Mouse (Mus musculus): Measurements from ENCODE around the gene Pip4p1.
"Not testable (repeated sequence)": the region's sequence is repeated elsewhere in the genome, so short reads cannot be mapped to it uniquely, and the experiment has no call there.

The Pip4p1 gene

DNA sequence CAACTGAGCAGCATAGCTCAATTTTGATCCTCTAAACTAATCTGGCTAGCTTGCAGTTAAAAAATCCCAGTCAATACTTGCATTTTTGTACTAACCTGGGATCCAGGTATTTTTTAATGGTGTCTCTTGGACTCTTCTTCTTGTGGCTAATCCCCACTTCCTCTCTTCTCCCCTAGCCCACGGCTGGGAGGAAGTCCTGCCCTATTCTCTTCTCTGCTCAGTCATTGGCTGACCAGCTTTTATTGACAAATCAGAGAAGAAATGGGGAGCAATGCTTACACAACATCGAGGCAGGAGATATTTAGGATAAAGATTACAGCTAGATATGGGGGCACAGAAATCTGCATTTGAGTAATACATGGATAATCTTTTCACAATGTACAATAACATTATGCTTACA, 8.3 kb upstream of the Pip4p1 start:
- no peak for DNase-seq (ENCODE audit: low read depth, low spot score)

DNA sequence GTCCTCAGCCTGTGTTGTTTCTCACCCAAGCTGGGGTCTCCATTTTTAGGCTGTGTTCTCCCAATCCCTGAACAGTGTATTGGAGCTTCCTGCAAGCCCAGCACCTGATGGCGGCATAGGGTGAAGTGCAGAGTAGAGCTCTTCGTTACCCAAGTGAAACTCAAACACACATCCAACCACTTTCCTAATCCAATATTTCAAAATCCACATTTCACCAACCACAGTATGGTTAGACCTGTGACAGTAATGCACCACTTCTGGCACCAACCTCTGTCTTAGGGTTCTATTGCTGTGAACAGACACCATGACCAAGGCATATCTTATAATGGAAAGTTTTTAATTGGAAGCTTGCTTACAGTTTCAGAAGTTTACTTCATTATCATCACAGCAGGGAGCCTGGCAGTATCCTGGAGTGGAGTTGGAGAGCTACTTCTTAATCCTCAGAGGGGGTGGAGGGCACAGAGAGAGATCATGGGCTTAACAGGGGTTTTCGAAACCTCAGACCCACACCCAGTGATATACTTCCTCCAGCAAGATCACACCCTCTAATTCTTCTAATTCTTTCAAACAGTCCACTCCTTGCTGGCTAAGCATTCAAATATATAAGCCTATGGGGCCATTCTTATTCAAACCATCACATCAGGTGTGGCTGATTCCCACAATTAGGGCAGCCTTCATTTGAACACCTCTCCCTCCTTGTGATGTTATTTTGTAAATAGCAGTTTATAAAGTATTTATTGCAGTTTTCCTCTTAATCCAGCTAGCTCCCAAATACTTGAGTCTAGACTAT, 7.7 kb upstream of the Pip4p1 start:
- no peak for DNase-seq (ENCODE audit: low read depth, low spot score)

DNA sequence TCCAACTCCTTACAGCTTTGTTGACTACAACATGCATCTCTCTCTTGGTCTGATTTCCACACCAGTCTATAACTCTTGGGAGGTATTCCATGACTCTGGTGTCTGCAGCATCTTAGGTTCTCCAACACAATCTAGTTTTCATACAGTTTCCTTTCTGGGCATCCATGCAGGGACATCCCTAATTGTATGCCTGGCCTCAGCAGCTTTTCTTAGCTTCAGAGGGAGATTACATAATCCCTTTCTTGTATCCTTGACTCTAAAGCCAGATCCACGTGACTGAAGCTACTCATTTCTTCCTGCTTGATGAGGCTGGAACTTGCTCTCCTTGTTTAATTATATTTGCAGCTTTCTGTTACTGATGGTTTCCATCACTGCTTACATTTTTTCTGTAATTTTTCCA, 6.0 kb upstream of the Pip4p1 start:
- no peak for DNase-seq (ENCODE audit: low read depth, low spot score)

DNA sequence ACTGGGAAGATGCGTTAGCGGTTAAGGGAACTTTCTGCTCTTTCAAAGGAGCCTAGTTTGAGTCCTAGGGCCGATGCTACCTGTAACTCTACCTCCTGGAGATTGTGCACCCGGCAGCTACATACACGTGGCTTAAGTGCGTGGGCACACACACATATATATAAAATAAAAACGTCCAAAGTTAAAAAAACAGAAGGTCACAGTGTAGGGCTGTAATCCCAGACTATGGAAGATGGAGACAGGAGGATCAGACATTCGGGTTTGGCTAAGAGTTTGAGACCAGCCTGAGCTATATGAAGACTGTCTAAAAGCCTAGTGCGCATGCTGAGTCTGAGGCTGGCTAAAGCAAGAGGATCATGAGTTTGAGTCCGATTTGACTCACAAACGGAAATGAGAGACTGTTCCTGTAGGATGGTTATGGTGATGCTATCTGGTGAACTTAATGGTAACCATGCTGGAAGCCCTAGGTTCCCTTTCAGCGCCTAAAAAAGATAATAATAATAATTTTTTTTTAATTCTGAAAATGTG, 901 bp upstream of the Pip4p1 start:
- no peak for DNase-seq (ENCODE audit: low read depth, low spot score)

DNA sequence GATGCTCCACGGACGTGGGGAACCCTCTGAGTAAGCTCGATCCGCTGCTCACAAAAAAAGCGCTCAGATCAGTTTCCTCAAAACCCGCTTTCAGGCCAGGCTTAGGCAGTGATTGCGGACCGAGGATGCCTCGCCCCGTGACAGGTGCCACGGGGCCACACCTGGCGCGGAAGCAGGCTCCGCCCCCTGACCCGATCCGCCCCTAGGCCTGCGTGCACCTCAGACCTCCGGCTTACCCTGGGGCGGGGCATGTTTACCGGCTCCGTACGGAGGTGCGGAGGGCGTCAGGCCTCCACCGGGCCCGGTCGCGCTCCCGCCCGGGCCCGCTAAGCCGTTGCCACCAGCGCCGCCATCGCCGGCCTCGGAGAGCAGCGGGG, 291 bp downstream of the Pip4p1 start:
- no peak for DNase-seq (ENCODE audit: low read depth, low spot score)

DNA sequence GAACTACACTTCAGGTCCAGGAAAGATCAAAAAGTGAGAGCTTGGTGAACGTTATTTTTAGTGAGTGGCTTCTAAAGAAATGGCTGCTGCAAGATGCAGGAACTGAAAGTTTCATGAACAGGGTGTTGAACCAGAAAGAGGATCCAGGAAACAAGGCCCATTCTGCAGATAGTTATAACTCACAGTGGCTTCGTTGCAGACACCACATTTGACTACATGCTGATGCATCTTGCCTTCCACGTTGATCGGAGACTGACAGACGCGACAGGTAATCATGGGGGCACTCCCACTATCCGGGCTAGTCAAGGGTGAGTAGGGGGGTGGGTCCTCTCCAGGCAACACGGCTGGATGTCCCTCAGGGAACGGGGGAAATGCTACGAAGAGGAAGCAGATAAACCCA, 705 bp downstream of the Pip4p1 start:
- no peak for DNase-seq (ENCODE audit: low read depth, low spot score)

DNA sequence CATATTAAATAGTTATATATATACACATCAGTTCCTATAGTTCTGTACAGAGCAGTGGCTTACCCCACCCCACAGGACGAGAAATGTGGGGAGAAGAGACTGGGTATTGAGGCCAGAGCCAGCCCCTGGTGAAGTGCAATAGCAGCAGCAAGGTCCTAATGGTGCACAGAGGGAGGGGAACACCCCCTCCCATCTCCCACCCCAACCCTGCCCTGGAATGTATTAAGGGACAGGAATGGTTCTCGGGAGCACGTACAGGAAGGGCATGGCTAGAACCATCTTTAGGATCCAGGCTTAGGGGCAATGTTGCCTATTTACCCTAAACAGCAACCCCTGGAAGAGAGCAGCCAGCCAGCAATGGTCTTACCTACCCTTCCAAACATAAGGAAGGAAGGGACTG, 3.3 kb downstream of the Pip4p1 start:
- DNase-seq (ENCODE audit: low read depth, low spot score), result no peak

DNA sequence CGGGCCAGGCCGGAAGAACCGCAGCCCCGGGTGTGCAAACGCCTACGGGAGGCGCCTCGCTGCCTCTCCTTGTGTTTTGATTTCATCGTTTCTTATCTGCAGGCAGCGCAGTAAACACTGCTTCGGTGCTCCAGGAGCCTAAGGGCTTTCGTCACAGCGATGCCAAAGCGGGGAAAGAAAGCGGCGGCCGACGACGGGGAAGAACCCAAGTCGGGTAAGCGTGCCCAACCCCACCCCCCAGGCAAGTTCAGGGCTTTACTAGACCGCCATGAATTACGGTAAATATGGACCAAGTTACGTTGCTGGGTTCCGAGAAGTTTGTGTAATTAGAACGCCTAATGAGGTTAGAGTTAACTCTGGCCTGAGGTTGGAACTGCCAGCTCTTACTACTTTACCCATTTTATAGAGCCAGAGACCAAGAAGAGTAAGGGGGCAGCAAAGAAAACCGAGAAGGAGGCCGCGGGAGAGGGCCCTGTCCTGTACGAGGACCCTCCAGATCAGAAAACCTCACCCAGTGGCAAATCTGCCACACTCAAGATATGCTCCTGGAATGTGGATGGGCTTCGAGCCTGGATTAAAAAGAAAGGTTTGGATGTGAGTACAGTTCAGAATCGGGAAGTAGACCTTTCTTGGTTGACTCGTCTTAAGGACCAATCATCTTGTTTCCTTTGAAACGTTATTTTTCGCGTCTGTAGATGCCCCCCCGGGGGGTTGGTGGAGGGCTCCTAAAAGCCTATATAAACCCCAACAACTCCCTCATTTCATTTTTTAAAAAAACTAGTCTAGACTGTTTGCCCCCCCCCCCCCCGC, 5.3 kb downstream of the Pip4p1 start:
- no peak for DNase-seq (ENCODE audit: low read depth, low spot score)

DNA sequence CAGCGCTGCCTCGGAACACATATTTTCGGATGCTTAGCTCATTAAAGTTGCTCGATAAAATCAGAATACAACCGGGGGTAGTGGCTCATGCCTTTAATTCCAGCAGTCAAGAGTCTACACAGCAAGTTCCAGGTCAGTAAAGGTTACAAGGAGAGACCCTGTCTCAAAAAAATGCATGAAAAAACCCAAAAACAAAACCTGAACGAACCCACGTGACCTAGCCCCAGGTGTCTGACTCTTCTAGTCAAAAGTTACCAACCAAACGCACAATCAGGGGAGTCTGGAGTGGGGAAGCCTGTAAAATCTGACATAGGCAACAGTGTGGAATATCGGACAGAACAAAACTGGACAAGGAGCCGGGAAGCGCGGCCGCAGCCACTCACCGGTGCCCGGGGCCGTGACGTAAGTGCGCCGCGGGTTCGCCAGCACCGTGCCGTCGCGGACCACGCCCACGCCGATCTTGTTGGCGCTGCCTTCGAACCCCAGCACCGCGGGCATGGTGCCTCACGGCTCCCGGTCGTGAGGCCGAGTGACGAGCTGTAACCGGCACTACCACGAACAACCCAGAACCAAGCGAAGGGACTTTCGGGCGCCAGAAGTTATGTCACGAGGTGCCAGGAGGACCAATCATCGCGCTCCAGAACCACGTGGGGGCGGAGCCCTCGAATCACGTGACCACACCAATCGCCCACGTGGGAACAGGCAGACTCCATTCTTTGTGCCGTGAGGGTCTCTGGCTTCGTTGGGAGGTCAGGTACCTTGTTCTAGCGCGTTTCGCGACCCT, 6.2 kb downstream of the Pip4p1 start, which contains the start of the genes Osgep and Apex1:
Gene Osgep, minus strand, starts transcription at position 613 of the 784 bp plus-strand sequence.
Gene Apex1, plus strand, starts transcription at position 688 of the 784 bp plus-strand sequence.
- DNase-seq (ENCODE audit: low read depth, low spot score), result peak; percentile 92

DNA sequence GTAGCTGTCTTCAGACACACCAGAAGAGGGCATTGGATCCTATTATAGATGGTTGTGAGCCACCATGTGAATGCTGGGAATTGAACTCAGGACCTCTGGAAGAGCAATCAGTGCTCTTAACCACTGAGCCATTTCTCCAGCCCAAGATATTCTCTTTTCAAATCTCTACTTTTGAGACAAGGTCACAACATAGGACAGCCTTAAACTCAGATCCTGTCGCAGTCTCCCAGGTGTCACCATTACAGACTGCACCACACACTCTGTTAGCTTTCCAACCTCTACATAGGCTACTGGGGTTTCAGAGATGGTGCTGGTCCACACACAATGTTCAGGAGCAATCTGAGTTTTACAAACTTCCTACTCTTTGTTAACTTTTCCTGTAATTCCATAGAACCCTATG, 7.2 kb downstream of the Pip4p1 start:
- not testable (repeated sequence) for DNase-seq (ENCODE audit: low read depth, low spot score)

DNA sequence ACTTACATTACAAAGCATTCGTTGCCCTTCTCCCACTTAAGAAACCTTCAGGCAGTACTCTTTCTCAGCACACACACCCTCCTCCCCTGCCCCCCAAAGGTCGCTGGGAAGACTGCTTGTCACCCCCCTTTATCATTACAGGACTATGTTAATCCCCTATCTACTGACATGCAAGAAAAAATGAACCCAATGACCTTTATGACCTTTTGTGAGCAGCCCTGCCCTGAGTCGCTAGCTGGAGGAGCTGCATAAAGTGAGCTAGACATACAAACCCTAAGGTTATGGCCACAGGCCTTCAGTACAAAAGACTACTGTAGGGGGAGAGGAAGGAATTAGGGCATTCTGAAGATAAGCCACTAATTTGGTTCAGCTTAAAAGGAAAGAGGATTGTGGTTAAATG, 19.3 kb downstream of the Pip4p1 start:
- no peak for DNase-seq (ENCODE audit: low read depth, low spot score)

DNA sequence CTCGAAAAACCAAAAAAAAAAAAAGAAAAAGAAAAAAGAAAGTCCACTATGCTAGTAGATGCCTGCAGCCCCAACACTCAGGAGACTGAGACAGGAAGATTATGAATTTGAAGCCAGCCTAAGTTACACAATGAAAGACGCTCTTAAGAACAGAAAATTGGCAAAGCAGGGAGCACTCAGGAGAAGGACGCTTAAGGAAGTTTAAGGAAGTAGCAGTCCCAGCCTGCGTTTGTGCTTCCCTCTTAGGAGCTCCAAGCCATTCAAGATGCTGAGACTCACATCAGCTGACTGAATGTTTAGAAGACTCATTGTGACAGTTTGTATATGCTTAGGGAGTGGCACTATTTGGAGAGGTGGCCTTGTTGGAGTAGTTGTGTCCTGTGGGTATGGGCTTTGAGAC, 22.5 kb downstream of the Pip4p1 start:
- no peak for DNase-seq (ENCODE audit: low read depth, low spot score)

DNA sequence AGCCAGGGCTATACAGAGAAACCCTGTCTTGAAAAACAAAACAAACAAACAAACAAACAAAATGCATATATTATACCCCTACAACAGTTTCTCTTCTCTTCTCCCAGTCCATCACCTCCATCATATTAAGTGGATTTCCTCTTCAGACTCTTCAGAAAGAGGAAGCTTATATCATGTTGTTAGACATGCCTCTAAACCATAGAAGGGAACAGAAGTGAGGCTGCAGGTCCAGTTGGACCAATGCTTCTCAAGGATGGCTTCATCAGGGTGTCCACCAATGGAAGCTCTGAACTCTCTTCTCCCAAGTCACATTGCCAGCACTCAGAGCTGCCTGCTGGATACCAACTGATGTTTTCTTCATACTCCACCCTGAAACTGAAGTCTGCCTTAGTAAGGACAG, 25.3 kb downstream of the Pip4p1 start:
- DNase-seq (ENCODE audit: low read depth, low spot score), result not testable (repeated sequence)

DNA sequence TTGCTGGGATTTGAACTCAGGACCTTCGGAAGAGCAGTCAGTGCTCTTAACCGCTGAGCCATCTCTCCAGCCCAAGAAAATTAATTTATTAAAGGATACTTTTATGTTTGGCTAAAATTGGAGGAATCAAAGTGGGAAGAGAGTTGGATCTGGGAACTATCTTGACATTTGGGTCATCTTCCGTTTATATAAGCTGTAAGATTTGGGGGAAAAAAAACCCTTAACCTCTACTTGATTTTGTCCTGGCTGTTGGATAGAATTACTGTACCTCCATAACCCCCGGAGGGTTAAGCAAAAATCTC, 25.9 kb downstream of the Pip4p1 start:
- no peak for DNase-seq (ENCODE audit: low read depth, low spot score)

DNA sequence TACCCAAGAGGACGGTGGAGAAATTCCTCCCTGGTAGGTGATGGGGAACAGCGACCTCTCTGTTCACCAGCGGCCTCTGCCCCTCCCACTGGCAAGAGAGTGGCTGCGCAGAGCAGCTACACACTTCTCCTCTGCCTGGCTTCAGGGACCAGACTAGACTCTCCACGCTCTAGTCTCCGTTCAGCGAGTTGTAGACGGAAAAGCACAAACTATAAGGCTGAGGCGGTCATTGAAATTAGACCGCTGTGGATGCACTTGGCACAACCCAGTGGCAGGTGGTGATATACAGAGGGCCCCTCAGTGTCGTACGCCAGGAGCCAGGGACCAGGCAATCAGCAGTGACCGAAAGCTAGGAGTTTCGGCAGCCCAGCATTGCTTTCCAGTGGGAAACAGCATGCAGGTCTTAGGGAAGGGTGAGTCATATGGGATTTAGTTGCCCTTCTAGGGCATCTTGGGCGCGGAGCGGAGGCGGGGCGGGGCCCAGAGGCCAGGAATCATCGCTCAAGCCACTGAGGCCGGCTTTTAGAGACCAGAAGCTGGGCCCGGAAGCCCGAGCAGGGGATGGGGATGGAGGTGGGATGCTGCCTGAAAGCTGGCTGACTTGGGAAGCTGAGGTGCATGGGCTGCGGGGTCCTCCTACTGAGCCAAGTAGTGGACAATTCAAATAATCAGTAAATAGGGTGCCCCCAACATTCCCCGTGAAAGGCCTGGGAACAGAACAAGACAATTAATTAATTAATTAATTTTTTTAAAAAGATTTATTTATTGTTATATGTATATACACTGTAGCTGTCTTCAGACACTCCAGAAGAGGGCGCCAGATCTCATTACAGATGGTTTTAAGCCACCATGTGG, 26.5 kb downstream of the Pip4p1 start:
- DNase-seq (ENCODE audit: low read depth, low spot score), result no peak

DNA sequence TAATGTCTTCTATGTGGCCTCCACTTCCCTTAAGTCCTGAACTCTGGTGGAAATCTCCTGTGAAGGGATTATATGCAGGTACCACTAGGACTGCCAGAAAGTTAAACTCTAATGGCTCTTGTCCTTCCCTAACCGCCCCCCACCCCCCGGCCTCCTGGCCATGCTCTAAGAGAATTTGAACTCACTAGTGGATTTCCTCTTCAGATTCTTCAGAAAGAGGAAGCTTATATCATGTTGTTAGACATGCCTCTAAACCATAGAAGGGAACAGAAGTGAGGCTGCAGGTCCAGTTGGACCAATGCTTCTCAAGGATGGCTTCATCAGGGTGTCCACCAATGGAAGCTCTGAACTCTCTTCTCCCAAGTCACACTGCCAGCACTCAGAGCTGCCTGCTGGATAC, 32.7 kb downstream of the Pip4p1 start:
- not testable (repeated sequence) for DNase-seq (ENCODE audit: low read depth, low spot score)

DNA sequence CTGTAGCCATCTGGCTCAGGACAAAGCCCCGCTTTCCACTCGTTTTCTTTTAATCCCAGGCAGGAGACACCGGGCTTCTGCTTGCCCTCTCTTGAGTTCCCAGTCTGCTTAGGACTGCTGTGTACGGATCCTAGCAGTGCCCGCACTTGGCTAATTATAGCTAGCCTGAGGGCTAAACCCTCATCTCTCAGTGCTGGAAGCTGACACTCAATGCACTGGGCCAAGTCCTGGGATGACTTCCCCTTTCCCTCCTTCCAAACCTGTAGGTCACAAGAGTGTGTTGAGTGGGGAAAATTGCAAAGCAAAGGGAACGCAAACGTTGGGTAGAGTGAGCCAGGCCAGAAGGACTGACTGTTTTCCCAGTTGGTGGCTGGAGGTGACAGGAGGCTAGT, 33.3 kb downstream of the Pip4p1 start, which contains the start of gene Klhl33:
Gene Klhl33, minus strand, starts transcription at position 134 of the 392 bp plus-strand sequence.
- DNase-seq (ENCODE audit: low read depth, low spot score), result no peak

DNA sequence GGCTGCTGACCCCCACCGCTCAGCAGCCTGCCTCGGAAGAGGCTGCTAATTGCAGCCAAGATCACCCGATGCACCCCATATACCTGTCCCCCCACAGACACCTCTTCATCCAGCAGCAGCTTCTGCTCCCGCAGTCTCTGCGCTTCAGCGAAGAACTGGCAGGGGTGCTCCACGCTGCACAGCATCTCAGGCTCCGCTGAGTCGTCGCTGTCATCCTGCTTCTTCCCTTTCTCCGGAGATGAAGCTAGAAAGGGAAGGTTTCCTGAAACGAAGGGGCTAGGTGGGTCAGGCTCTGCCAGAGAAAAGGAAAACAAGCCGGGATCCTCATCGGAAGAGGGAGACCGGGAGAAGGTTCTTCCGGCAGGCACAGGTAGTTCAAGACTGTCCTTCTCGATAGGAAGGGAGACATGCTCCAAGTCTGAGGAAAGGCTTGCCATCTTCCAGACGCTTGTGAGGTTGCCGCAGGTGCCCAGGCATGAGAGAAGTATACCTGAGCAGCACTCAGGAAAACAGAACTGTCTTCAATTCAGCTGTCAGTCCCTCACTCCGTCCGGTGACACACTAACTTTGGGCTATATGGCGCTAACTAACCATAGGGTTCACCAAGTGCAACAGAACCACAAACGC, 33.8 kb downstream of the Pip4p1 start:
- DNase-seq (ENCODE audit: low read depth, low spot score), result no peak

DNA sequence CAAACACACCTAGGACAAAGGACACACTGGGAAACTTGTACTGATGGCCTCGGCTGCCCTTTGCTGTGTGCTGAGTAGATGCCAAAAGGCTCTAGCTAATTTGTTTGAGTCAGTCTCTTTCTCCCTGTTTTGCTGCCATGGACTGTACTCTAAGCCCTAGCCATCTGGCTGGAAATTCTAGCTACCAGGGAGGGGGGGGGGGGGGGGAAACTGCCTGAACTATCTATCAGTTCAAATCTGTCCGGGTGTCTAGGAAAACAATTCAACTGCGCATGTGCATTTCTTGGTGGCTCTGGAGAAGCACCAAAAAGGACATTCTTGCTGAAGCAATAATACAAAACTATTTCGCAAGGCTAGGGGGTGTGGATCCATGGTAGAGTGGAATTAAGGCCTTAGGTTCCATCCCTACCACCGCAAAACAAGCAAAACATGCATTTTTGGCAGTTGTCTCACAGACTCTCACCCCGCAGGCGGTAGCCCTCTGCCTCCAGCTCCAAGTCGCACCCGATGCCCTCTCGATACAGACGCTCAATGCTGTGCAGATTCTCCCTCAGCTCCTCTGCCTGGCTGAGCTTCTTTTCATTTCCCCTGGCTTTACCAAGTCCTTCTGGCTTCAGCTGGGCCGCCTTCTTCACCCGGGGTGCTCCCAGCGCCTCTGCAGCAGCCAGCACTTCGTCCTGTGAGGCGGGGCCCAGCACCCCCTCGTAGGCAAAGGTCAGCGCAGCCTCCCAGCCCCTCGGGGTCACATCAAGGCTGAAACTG, 34.5 kb downstream of the Pip4p1 start:
- no peak for DNase-seq (ENCODE audit: low read depth, low spot score)

DNA sequence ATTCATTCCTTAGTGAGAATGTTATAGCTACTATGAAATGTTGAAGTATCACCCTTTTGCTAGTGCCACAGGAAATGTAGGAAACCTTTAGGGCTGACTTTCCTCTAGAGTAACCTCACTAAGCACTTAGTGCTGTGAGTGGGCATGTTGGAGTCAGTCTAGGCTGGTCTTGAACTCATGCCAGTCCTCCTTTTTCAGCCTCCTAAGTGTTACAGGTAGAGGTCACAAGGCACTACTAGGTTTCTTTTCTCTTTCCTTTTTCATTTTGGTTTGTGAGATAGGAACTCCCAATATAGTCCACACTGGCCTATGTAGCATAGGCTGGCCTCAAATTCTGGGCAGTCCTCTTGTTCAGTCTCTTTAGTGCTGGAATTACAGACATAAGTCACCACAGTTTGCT, 35.2 kb downstream of the Pip4p1 start:
- DNase-seq (ENCODE audit: low read depth, low spot score), result no peak

Data from c-Kit-negative CD71-positive TER-119-positive erythroid progenitor cells, embryonic 14.5 days (primary cell).